Mouse (Mus musculus) erythroid progenitor cell, adult 5-6 weeks (primary cell): ENCODE measurements around the gene Glud1. TPM values are rescaled to one million over a fixed set of nuclear protein-coding genes. Genes with fewer than 3 reads are reported as not detected.
"Not testable (repeated sequence)": the region's sequence is repeated elsewhere in the genome, so short reads cannot be mapped to it uniquely, and the experiment has no call there.

Experiments
- ATAC-seq: replicated peaks from 2 replicates; pipeline ENCODE4 v1.8.0; 2016; ENCODE audit warnings: moderate number of reproducible peaks, mild to moderate bottlenecking, moderate TSS enrichment, inconsistent platforms; ENCODE audit not compliant: poor library complexity, low FRiP score, severe bottlenecking
- total RNA-seq, 2 experiments: library from RNA; stranded (forward) in 1 of 2; stranded (reverse) in 1 of 2; fragments of 150-400 nt in 1 of 2; fragments of 186-747, 209-891 nt in 1 of 2; gene quantifications; 2 replicates each; pipeline versions ENCODE4 v1.2.3 to v1.2.4; 2015 to 2017; ENCODE audit warnings: low replicate concordance in 2 of 2

Glud1 gene
- total RNA-seq, 2 experiments from 2014 or later, result 16.0 to 46.5 TPM

DNA sequence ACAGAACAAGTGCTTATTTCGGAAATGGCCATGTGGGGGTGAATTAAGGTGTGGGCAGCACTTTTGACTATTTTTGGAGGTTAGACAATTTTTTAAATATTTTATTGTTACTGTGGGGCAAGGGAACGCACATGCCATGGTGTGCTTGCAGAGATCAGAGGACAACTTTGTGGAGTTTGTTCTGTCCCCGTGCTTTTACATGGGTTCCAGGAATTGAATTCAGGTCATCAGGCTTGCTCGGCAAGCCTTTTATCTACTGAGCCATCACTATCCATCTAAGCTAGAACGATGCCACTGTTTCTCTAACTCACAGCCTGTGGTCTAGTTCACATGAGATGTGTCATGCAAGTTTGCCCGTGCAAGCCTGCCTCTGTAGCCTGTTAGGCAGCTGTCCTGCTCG is 37.8 kb downstream of the Glud1 start:
- no peak for ATAC-seq

DNA sequence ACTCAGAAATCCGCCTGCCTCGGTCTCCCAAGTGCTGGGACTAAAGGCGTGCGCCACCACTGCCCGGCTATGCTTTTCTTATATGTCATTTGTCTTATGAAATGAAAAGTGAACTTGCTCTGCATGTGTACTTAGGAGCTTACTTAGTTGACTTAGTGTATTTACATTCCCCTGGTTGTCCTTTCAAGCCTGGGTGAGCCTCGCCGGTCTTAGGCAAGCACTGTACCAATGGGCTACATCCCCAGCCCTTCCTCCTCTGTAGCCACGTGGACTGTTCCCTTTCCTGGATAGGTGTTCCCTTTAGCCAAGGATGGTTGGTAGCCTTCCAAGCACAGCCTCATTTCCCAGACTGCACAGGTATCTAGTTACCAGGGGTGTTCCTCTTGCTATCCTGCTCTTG is 38.5 kb downstream of the Glud1 start:
- no peak for ATAC-seq

GRCm38 (mm10) chr14:34351660-34352059 is 41.1 kb downstream of the Glud1 start:
- ATAC-seq, result no peak

DNA sequence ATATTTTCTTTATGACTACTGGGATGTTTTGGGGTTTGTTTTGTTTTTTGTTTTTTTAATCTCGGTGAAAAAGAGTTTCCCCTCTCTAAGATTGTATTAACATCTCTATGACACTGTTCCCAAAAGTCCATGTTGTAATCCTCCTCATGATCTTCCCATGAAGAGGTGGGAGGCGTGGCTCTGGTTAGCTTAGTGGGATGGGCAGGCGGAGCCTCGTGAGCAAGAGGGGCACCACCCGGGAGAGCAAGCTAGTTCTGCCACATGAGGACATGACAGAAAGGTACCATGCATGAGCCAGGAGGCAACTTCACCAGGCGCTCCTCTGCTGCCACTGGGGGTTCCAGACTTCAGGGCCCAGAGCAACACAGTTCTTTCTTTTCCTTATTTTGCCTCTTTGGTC is 42.0 kb downstream of the Glud1 start:
- ATAC-seq, result no peak

- no peak for ATAC-seq
Measured at GRCm38 (mm10) chr14:34353326-34353725, 42.8 kb downstream of the Glud1 start.

DNA sequence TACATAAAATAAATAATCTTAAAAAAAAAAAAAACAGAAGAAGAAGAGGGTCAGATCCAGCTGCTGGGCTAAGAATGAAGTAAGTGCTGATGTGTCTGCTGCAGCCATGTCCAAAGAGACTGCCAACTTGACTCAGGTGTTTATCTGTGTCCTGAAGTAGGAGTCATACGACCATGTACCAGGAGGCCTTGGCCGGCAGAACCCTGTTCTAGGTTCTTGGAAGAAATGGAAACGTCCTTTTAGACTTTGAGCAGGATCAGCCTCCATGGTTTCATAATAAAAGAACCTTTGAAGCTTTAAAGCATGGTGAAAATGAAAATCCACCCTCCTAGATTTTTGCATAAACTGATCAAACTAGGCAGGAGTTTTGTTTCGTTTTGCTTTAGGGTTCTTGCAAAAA is 43.9 kb downstream of the Glud1 start:
- ATAC-seq, result no peak

GRCm38 (mm10) chr14:34355301-34355700 is 44.8 kb downstream of the Glud1 start, which contains the start of gene Fam25c:
Fam25c (minus strand) TSS chr14:34355433.
- ATAC-seq, result no peak

DNA sequence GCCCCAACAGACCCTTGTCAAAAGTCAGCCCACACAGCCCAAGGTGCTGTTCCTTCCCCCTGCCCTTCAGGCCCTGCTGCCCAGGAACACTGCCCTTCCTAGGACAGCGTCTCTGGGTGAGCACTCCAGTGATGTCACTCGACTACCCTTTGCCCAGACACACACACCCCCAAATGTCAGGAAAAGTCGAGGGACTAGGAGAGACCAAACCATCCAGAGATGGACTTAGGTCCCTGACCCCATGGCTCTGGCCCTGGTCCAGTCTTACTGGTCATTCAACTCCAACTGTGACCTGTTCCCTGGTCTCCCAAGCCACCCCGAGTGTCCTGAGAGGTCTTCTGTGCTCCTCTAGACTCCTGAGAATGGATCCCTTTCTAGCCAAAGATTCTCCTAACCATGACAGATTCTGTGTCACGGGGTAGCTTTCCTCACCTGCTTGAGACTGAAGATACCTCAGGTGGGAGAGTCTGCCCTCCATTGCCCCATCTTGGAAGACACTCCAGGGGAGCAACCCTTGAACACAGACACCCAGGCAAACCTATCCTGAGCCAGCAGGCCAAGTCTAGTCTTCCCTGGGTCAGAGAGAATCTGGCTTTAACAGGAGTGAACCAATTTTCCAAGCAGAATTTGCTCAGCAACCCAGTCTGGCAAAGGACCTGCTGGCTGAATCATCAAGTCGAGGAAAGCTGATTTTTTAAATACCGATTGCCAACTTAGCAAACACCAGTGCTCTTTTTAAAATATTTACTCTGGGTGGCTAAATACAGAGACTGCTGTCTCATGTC is 47.3 kb downstream of the Glud1 start:
- ATAC-seq, result no peak

DNA sequence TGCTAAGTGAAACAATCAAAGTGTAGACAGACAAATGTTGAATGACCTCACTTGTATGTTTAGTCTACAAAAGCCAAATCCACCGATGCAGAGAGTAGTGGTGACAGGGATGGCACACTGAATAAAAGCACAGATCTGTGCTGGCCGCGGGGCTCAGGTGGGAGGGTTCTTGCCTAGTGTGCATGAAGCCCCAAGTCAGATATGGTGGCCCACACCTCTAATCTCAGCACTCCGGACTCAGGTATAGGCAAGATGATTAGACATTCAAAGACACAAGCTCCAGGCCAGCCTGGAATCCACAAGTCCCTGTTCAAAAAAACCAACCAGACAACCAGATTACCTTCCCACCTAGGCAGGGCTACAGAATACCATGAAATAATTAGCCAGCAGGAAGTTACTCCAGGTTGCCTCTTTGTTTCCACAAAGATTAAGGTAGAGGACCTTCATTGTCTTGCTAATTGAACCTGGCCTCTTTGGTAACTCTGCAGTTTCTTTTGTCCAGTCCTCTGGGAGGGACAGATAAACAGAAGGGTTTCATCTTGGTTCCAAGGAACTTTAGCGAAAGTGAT is 49.2 kb downstream of the Glud1 start:
- ATAC-seq, result no peak

- no peak for ATAC-seq
Measured at GRCm38 (mm10) chr14:34360251-34360650, 49.7 kb downstream of the Glud1 start.

- no peak for ATAC-seq
Measured at GRCm38 (mm10) chr14:34362135-34362534, 51.6 kb downstream of the Glud1 start.

- no peak for ATAC-seq
Measured at GRCm38 (mm10) chr14:34362726-34363445, 52.4 kb downstream of the Glud1 start.

DNA sequence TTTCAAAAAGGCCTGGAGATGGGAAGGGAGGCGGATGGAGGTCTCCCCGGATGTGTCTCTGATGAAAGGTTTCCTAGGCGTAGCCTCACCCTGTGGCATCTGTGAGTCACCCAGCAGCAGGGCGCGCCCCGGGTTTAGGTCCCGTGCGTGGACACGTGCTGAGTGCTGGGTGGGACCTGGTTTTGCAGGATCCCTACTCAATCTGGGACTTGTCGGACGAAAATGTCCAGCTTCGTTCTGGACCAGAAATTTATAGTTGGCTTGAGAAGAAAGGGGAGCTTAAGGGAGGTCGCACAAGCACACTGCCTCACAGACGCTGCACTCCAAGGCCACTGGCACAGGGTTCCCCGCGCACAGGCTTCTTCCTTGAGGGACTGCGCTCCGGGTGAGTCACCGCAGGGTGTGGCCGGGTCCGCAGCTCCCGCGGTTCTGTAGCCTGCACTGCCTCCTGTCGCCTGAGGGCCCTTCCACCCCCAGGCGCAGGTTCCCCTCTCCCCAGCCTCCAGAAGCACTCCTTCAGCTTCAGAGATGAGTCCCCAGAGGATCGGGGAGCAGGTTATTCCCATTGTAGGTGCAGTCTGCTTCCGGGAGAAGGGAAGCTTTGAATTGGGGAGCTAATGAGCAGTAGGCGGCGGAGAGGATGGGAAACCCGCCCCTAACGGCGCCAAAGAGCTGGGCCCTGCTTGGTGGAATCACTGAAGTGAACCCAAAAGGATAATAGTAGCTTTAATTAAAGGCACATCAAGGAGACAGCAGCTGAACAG is 53.1 kb downstream of the Glud1 start:
- ATAC-seq, result no peak

DNA sequence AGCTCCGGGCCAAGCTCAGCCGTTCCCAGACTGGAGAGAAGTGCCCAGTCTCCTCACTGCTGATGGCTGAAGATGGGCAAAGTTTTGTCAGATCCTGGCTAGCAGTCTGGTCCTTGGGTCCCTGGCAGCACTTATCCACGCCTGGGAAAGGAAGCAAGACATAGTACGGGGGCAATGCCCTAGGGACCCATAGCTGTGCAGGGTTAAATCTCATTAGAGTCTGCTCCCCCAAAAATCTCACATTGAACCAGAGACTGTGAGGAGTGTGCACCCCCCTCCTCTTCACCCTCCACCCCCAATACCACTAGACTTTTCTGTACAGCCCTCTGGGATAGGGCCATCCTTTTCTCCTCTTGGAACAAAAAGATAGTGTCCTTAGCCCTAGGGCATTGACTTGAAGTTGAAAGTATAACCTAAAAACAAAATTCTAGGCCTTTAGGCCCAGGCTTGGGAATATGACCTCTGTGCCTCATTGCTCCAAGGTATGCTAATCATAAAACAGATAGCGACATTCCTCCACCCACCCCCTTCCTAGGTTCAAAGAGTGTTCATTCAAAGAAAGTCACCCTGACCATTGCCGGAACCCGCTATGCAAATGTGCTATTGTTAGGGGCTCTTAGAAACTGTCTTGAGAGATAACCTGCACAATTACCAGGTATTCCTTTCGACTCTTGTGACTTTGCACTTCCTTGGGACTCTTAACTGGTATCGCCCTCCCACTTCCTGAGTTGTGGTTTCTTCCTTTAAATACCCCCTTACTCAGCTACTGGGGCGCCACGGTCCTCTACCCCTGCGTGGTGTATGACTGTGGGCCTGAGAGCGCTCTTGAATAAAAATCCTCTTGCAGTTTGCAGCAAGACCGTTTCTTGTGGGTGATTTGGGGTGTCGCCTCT is 54.0 kb downstream of the Glud1 start:
- not testable (repeated sequence) for ATAC-seq

GRCm38 (mm10) chr14:34365147-34365507 is 54.6 kb downstream of the Glud1 start:
- no peak for ATAC-seq

DNA sequence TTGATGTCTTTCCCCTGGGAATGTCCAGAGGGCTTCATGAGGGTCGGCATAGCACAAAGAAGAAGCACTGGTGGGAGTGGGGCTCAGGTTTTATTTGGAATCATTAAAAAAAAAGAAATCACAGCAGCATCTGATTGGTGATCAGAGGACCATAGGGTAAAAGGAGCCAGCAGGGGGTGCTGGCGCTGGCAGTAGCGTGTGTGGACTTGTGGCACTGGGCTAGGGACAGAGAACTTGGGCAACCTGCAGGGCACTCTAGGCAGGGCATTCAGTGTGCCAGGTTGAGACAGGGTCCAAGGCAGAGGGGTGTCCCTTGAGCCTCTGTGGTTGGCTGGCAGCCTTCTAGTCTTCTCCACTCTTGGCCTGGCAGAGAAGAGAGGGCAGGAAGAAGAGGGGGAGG is 59.7 kb downstream of the Glud1 start:
- no peak for ATAC-seq

DNA sequence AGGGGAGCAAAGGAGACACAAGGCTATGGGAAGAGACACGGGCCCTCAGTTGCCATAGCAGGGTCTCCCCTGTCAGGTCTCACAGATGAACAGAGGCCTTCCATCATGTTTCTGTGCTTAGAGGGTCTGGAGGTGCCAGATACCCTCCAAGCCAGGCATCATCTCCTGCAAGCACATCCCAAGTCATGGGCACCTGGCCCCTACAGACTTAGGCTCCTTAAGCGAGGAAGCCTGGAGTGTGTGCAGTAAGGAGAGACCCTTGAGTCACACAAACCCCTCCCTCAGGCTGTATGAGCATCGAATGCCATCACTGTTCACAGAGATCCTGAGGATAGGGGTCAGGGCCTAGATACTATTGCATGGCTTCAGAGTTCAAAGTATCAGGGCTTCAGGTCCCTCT is 60.4 kb downstream of the Glud1 start:
- ATAC-seq, result no peak

DNA sequence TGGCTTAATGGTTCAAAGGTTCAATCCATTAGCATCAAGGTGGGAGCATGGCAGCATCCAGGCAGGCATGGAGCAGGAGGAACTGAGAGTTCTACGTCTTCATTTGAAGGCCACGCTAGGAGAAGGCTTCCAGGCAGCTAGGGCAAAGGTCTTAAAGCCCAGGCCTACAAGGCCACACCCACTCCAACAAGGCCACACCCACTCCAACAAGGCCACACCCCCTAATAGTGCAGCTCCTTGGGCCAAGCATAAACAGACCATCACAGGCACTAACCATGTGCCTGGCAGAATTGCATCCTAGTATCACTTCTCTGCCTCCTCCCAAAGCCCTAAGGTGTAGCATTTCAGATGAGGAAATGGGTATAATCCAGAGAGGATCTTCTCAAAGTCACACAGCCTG is 61.2 kb downstream of the Glud1 start:
- ATAC-seq, result no peak

DNA sequence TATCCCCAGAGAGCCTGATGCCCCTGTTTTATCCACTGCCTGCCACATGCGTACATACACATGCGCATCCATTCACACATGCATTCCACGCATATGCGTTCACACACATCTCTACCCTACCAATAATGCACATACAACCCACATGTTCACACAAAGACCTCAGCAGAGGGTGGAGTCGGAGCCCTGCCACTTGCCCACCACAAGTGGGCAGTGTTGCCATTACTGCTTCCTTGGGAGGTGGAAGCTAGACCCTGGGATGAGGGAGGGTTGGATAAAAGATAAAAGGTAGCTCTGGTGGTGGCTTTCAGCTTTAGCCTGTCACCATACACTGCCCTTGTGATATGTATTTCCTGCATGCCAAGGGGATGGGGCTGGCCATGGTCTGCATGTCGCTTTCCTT is 62.1 kb downstream of the Glud1 start:
- no peak for ATAC-seq
